Mouse (Mus musculus) WW6 (cell line): ENCODE measurements around the gene Ptprn2.

Experiments
- DNase-seq: peaks from one replicate; pipeline ENCODE4 v3.0.0-alpha.2; 2013; ENCODE audit warnings: low read depth, low spot score

Gene Ptprn2

DNA sequence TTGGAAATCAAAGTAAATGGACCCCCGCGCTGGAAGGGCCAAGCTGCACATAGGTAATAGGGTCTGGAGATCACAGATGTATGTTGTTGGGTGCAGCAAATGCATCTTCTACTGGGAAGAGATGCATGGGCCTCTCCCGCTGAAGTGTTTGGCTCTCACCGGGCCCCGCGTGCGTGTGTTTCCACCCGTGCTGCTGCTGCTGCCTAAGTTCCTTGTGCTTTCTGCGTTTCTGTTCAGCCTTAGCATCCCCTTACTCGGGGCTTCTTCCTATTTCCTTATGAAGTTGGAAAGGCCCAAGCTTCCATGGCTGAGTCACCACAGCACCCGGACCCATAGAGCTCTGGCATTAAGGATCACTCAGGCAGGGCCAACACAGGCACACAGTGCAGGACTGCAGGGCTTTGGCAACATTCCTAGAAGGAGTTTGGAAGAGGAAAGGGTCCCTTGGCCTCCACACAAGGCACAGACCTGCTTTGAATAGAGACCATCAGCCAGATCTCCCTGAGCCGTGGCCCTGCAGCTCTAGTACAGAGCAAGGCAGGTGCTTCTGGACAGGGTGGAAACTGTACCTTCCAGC lies 772.5 kb downstream of the Ptprn2 start:
- no peak for DNase-seq

DNA sequence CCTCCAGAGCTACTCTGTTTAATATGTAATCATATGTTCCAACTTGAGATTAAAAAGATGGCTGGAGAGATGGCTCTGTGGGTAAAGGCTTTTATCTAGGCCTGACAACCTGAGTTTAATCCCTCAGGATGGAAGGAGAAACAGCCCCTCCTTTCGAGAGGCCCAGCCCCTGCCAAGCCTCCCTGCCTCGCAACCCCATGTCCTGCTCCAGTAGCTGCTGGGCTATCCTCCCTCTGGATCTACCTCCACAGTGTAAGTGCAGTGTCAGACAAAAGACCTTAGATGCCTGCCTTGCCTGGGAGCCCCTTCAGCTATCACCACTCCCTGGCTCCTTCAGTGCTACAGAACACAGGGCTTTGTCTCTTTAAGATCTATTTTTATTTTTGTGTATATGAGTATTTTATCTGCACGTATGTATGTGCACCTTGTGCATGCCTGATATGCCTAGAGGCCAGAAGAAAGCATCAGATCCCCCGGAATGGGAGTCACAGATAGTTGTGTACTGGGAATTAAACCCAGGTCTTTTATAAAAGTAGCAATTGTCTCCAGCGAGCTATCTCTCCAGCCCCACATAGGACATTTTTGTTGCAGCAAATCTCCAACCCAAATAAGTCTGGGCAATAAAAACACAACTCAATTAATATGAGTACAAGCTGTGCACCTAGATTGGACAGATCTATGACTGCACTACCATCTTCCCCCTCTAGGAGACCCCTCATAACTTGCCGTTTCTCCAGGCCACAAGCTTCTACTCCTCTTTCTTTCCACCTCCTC lies 775.1 kb downstream of the Ptprn2 start:
- no peak for DNase-seq

DNA sequence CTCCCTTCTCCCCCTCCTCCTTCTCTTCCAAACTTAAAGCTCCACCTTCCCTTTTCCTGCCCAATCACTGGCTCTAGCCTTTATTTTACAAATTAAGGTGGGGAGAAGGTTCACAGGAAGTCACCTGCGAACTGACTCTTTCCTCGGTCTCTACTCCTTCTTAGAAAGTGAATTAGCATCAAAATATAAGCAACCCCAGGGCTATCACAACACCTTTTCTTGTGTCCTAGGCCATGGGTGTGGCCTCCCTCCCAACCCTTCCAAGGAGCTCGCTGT lies 775.6 kb downstream of the Ptprn2 start:
- DNase-seq, result peak; percentile 71

DNA sequence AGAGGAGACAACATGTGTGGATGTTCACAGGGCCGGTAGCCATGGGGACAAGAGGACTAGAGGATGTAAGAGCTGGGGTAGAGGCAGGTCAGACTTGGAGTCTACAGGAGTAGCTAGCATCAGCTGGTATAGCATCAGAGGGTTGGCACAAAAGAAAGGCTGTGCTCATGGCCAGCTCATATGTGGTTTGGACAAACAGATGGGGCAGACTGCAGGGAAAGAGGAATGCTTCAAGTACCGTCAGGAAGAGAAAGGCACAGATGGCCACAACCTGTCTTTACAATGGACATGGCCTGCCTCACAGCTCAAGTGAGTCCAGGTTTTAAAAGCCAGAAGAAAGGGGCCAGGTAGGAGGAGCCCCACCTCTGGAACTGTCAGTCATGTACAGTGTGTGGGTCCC lies 776.5 kb downstream of the Ptprn2 start:
- no peak for DNase-seq

DNA sequence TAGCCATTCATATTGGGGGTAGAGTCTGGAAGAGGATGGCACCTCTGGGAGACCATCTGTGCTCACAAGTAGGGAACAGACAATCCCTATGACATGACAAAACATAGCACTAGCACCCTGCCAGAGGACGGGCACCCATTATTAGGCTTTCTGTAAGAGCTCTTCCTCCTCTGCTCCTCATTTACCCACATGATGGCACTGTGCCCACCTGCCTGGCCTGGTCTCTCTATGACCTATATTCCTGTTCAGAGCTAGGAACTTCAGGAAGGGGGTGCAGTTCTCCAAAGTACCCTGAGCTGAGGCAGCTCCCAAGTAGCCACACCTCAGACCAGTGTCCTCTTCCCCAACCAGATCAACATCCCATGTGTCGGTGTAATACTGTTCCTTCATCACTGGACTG lies 777.6 kb downstream of the Ptprn2 start:
- DNase-seq, result no peak

DNA sequence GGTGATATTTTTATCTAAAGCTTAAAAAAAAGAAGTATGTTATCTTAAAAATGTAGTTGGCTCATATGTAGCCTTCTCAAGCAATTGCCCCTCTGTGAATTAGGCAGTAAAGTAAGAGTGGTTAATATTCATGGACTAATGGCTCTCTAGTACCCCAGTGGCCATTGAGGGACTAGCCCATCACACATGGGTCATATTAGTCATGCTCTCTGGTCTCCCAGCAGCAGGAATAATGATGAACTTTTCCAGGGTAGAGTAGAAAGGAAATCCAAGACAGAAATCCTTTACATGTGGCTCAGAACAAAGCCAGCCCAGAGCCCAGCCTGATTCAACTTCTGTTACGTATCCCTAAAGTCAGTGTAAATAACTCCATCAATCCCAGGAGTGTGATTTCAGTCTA lies 779.7 kb downstream of the Ptprn2 start:
- DNase-seq, result no peak

DNA sequence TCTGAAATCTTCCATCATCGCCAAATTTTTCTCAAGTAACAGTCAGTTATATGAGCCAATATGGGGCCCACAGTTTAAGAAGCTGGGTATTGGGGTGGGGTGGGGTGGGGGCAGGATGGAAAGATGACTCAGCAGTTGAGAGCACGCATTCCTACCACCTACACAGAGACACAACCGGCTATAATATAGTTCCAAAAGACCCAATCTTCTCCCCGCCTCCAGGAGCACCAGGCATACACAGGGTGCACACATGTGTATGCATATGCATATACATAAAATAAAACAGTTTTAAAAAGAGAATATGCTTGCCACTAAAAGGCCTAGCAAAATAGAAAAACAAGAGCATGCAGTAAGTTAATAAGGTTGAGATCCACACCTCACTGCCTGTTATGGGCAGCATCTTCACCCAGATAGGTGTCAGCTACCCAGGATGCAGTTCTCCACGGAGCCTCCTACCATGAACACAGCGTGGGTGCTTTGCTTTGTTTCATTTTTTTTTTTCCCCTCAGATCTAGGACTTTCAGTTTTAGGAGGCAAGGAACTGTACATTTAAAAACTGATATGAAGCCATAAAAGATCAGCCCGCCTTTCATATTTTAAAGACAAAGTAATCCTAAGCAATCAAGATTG lies 783.1 kb downstream of the Ptprn2 start:
- DNase-seq, result no peak

DNA sequence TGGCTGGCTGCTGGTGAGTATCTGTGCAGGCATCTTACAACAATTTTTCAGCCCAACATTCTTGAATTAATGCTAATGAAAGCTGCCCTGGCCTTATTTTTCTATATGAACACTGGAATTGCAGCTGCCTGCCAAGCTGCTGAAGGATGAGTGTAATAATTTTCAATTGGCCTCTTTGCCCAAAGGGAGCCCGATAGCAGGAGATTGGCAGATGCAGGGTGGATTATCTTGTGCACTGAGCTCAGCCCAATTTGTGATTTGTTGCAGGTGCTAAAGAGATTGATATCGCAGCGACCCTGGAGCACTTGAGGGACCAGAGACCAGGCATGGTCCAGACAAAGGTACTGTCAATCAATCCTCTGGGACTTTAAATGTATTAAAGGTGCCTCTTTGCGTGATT lies 783.8 kb downstream of the Ptprn2 start:
- DNase-seq, result no peak

DNA sequence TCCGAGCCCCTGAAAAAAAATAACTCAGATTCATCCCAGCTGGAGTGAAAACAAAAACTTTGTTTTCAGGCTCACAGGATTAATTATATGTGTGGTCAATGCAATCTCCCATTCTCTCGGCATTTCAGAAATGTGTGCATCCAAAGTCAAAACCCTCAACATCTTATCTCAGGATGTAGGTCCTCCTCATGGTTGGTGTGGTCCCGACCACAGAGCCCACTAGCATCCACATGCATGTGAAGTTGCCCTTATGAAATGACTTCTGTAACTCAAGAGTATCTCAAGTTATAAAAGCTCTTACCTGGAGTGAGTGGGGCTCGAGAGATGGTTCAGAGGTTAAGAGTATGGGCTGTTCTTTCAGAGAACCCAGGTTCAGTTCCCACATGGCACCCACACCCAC lies 784.7 kb downstream of the Ptprn2 start:
- no peak for DNase-seq

DNA sequence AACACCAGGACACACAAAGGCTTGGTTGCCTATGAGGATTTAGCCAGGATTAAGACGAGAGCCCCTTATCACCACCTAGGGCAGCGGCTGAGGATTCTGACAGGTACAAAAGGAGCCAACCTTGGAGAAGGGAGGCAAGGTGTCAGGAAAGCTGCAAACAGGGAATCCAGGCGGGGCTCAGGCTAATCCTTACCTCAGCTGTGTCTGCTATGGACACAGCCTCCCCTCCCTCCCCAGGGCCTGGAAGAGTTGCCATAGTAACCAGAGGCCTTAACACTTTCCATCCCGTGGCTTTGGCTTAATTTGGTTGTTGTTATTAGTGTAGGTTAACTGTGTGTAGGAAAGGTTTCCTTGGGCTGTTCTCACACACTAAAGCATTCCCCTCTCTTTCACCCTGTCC lies 787.6 kb downstream of the Ptprn2 start:
- DNase-seq, result no peak

DNA sequence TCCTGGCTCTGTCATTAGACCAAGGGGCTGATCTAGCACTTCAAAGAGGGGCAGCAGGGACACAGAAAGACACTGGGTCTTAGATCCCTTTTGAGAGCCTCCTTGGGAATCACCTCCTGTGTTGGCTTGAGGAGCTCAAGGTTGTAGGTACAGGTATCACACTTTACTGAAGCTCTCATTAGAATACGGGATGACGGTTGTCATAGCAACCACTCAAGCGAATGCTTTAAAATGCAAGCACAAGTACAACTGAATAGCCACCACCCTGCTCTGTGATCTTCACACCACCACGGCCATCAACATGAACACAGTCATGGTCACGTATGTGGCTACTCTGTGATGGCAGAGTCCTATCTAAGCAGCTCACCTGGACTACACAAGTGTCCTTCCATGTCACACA lies 789.1 kb downstream of the Ptprn2 start:
- DNase-seq, result no peak

DNA sequence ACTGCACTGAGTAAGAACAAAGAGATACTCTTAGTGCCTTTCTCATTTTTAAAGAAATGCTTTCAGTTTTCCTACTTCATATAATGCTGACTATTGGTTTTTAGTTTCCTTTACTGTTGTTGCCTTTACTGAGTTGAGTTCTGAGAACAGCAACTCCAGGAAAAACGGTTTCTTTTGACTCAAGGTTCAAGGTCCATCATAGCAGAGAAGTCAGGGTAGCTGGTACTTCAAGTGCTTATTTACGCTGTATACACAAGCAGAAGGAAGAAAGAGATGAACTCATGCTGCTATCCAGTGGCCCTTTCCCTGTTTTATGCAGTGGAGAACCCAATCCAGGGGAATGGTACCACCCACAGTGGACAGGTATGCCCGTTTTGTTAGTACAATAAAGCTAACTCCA lies 795.3 kb downstream of the Ptprn2 start:
- no peak for DNase-seq

DNA sequence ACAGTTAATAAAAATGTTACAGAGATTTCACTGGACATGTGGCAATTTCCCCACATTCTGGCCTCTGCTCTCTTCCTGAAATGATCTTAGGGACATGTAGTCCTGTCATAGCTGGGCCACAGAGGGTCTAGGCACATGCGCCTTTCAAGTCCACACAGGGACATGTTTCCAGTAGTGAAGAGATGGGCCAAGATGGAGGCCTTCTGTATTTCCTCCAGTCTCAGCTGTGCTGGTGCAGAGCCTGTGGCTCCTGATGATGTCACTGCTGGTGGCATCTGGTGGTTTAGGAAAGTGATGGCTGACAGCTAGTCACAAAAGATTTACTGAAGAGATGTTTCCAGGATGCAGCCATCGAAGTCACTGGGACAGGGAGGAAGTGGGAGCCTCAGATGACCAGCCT lies 797.1 kb downstream of the Ptprn2 start:
- DNase-seq, result no peak

DNA sequence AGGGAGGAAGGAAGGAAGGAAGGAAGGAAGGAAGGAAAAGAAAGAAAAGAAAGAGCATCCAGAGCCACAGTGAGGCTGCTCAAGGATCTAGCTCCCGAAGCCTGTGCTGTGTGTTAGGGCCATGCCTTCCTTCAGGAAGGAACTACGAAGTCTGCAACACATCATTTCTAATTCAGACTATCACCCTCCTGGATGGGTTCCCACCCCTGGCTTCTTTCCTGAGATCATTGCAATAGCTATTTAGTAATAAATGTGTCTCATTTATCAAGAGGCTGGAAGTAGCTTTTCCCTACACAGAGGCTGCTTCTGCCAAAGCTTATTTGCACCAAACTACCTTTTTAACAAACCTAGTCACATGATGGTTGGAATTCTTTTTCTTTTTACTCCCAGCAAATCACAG lies 801.9 kb downstream of the Ptprn2 start:
- no peak for DNase-seq

DNA sequence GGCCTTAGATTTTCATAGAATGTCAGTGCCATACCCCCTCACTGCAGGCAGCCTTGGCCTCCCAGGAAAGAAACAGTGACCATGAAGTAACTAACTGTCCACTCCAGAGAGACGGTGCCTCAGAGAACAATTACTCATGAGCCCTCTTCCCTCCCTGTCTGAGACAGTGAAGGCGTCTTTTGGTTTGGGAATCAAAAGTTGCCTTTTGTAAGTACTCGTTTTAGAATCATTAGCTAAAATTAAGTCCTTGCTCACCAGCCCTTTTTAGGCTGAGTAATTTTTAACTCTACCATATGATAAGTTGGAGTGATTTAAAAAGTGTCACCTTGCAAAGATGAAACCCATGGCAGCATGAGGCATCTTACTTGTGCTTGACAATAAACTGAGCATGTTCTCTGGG lies 806.4 kb downstream of the Ptprn2 start:
- DNase-seq, result no peak

DNA sequence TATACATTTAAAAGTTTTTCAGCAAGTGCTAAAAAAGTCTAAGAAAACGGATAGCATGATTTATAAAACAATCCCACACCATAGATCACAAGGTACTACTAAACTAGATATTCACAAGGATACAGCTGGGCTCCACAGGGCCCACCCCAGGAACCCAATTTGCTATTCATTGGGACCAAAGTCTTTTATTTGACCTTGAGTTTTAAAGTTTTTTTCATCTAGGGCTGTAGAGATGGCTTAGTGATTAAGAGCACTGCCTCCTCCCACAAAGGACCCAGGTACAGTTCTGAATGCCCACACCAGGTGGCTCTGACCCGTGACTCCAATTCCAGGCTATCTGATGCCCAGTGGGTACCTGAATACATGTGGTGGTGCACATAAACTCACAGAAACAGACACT lies 811.3 kb downstream of the Ptprn2 start:
- DNase-seq, result no peak

DNA sequence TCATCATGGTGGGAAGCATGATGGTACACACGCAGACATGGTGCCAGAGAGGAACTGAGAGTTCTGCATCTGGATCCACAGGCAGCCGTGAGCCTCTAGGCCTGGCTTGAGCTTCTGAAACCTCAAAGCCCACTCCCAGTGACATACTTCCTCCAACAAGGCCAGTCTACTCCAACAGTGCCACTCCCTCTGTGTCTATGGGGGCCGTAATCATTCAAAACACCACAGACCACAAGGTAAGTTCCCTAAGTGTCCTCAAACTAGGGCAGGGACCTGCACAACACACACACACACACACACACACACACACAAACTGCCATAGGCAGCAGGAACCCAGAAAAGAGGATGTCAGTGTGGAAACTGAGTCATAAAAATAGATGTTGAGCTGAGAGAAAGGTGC lies 813.6 kb downstream of the Ptprn2 start:
- no peak for DNase-seq

DNA sequence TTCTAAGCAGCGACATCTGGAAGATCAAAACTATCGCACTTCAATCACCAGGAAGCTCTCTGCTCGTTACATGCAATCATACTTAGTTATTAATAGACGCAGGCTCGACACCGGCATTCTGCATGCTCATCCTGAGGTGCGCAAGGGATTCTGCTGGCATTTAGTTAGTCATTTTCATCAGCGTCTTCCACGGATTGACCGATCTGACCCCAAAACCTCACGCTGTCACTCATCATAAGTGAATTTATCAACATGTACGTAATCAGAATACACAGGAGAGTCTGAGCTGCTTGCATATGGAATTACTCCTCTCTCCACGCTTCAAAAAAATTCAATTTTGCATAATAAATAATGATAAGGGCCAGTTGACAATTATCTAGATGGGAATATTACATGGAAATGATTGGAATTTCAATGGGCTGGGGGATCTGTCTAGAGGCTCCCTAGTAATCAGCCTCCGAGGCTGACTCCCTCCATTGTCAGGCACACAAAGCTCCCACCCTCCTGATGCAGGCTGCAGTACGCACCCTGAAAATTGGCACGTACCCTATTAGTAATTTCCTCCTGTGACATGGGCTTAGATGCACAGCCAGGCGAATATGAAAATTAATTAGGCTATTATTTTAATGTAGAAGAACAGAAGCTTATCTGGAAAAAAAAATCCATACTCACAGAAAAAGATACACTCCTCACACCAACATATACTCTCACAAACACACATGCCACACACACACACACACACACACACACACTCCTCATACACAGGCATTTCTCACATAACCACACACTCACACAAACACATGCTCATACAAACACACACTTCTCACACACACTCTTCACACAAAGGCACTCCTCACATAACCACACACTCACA lies 819.5 kb downstream of the Ptprn2 start:
- DNase-seq, result no peak

DNA sequence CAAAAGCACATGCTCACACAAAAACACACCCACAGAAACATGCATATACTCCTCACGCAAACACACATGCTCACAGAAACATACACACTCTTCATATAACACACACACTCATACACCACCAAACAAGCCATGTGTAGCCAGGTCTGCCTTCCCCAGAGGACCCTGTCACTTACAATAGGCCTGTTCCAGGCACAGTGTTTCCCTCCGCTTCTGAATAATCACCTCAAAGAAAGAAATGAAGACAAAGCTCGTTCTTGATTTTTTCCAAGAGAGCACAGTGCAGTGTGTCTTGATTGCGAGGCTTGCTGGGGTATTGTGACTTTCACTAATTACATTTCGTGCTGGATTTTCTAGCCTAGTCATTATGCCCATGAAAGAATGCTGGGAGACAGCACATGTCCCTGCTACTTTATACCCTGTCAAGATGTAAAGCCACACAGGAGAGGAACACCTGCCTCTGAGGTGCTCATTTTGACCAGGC lies 820.1 kb downstream of the Ptprn2 start:
- DNase-seq, result no peak

DNA sequence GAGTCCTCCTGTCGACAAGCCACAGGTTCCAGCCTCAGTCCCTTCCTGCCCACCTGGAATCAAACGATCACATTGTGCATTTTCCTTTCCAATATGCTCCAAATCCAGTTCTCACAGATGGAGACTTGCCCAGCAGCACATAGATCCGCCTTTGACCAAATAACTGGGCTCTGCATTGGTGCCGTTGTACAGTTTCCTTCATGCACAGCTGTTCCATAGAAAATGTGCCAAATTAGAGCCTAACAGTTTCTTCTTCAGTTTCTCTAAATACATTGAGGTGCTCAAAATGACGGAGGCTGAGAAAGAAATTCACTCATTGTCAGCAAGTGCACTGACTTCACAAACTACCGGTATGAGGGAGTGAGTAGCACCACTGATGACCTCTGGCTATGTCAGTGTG lies 826.6 kb downstream of the Ptprn2 start:
- DNase-seq, result no peak

DNA sequence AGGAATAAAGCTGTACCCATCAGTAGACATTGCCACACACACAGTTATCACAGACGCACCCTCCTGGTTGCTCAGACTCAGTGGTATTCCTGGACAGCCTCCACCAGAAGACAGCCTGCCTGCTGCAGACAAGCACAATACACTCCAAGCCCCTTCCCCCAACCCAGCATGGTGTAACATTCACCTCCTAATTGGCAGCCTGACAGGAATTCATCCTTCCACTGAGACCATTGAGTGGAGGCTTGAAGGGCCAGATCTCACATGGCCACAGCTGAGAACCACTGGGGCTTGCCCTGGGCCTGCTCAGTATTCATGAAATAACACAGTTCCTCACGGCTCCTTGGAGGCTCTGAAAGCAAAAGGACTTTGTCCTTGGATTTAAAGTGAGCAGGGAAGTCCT lies 829.5 kb downstream of the Ptprn2 start:
- DNase-seq, result no peak

DNA sequence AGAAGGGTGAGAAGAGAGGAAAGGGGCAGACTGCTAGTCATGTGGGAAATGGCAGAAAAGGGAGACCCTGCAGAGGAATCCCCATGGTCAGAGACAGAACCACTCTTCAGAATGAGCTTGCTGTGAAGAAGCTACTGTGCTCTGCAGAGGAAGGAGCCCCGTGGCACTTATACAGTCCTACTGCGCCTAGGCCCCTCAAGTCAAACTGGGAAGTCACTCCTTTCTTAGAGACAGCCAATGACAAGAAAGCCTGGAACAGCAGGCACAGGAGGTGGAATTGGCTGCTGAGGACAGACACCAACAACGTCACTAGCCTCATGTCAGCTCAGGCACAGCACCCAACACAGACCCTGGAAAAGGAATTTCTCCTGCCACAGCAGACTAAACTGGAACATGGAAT lies 830.1 kb downstream of the Ptprn2 start:
- no peak for DNase-seq
